Comparison of ENCODE assay signal across 8 mouse cellular contexts in the genomic region with DNA sequence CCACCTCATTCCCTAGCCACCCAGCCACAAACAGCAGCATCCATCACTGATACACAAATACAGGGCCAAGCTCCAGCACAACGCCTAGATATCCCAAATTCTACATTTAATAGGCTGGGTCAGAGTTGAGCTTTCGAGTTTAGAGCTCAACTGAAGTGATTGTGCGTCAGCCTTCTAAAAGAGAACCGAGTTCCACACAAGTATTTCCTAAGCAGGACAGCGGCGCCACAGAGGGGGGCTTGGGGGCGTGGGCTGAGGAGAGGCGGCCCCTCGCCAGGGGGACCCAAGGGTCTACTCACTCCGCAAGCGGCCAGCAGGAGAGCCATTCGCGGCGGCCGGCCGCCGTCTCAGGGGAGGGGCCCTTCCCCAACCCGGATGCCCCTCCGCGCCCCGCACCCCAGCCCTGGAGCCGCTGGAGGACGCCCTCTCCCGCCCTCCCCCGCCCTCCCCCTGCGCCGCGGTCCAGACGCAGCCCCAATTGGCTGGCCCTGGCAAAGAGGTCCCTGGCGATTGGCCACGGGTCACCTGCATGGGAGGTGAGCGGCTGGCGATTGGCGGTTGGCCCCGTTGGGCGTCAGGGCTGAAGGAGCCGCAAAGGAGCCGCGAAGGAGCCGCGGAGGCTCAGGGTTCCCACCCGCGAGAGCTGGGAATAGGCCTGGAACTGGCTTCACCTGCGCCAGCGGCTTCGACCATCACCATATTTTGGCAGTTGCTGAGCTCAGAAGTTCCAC.
DNase-seq lines count a peak whose midpoint lies in the region; ATAC-seq lines count a peak whose summit lies in the region.

No protein-coding gene starts in this region.

- WGBS in lung, embryonic 16.5 days = 0% methylated on average over 30 of the region's 46 CpGs

- no peaks in the 10 kb centered on the region for H3K36me3 ChIP-seq in lung, embryonic 16.5 days (ENCODE audit: control insufficient read depth, insufficient read depth, low read length)

- peak overlapping the region; percentile 82 for H3K9ac ChIP-seq in lung, embryonic 16.5 days (ENCODE audit: low read length)

- peak overlapping the region; percentile 68 for H3K4me3 ChIP-seq in lung, embryonic 16.5 days (ENCODE audit: low read length)

- no peaks in the 10 kb centered on the region for H3K27me3 ChIP-seq in lung, embryonic 16.5 days (ENCODE audit: control insufficient read depth, insufficient read depth, low read depth, low read length)

- DNase-seq in MEL-GATA-1-ER (ENCODE audit: extremely low read depth, low read depth) = peak; percentile 80
- DNase-seq in cerebellum, adult 8-10 months = peak; percentile 94
- DNase-seq in forelimb bud, embryonic 11.5 days (ENCODE audit: low read depth, low spot score) = peak; percentile 92
- DNase-seq in layer of hippocampus, adult 9-10 months (ENCODE audit: low spot score) = peak; percentile 22
- peak; percentile 76 for DNase-seq in ovary, postnatal 10 days (ENCODE audit: low spot score)
- DNase-seq in thymus, postnatal 10 days (ENCODE audit: low spot score in 2 of 2) = peak; percentile 89 to 90

- H3K9me3 ChIP-seq in lung, embryonic 16.5 days (ENCODE audit: control insufficient read depth, low read length) = no peaks in the 10 kb centered on the region

- H3K4me1 ChIP-seq in lung, embryonic 16.5 days (replicated peaks; ENCODE audit: control insufficient read depth, insufficient read depth, low read length) = peaks cover 23% of the 10 kb centered on the region

- H3K4me2 ChIP-seq in lung, embryonic 16.5 days (ENCODE audit: low read depth, low read length) = peak overlapping the region; percentile 78

- H3K27ac ChIP-seq in lung, embryonic 16.5 days (ENCODE audit: low read length) = peak overlapping the region; percentile 85

- peak; percentile 85 to 97 for ATAC-seq in hematopoietic stem cell, adult 5-6 weeks (replicated peaks in 1 of 2; ENCODE audit: insufficient read depth in 1 of 2, low FRiP score in 2 of 2, low TSS enrichment in 1 of 2, low read depth in 1 of 2, poor library complexity in 2 of 2, severe bottlenecking in 2 of 2)
- ATAC-seq in lung, embryonic 16.5 days (ENCODE audit: low read depth) = peak; percentile 98

Comparison
In these comparisons a context has a peak if more than half of its experiments do, and no peak if none do; other contexts are left out.
1. Peak in every context shown above with its lines: DNase-seq, ATAC-seq, H3K4me3 ChIP-seq and H3K27ac ChIP-seq.
2. DNase-seq: peak in every context shown above with its lines; median percentile 94 in cerebellum, adult 8-10 months; 92 in forelimb bud, embryonic 11.5 days; 90 in thymus, postnatal 10 days; 80 in MEL-GATA-1-ER; 76 in ovary, postnatal 10 days; 22 in layer of hippocampus, adult 9-10 months.